Mouse (Mus musculus): ENCODE measurements around the gene 0610010K14Rik.

DNA sequence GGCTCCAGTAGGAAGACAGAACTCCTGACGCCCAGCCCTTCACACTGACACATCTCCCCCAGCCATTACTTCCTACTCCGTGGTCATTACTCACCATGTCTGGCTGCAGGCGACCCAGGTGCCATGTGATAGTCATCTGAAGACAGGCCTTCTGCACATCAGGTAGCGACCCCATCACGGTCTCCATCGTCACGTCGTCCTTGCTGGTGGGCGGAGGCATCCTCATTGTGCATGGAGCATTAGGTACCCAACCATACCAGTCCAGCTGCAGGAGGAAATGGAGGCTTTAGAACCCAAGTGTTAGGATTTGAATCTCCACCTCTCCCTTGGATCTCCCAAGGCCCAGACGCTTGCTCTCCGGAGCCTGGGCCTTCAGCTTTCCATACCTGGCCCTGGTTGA lies 4.9 kb upstream of the 0610010K14Rik start:
- TF ChIP-seq CTCF (IDR thresholded peaks at IDR 0.05; ENCODE audit: insufficient read depth, low read length) (no peak), POLR2A (IDR thresholded peaks at IDR 0.05; ENCODE audit: borderline replicate concordance, extremely low read depth, low read depth, low read length) (no peak)
